Mouse (Mus musculus) adrenal gland, adult (tissue): ENCODE measurements at regions not wholly inside any gene's neighbourhood (a gene's known extent, or its start where the extent isn't known, plus 50 kb on each side); places are given as distances from the start of the nearest gene placed in this dataset.
A peak's percentile ranks its signal among the peaks of the same experiment; 100 is the strongest.

Experiments used
- DNase-seq, 2 experiments: peaks; one replicate each; pipeline ENCODE4 v3.0.0; 2022 to 2023; ENCODE audit warnings: low spot score in 1 of 2; ENCODE audit not compliant: inconsistent age in 2 of 2

DNA sequence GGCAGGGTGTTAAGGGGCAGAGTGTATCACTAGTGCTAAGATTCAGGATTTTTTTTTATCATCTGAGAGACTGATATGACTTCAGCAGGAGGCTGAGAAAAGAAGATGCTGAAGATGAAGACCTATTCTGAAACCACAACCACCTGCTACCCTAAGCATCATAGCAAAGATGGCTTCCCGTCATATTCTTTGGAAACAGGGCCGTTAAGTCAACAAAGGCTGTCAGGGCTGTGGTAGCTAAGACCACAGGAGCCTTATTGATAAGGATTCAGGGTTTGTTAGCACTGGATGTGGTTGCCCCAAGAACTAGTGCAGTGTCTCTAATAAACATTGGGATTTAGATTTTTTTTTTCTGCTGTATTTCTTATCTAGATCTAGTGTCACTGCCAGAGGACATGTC lies 56.7 kb upstream of the Rasgrp1 start:
- no peak for DNase-seq

DNA sequence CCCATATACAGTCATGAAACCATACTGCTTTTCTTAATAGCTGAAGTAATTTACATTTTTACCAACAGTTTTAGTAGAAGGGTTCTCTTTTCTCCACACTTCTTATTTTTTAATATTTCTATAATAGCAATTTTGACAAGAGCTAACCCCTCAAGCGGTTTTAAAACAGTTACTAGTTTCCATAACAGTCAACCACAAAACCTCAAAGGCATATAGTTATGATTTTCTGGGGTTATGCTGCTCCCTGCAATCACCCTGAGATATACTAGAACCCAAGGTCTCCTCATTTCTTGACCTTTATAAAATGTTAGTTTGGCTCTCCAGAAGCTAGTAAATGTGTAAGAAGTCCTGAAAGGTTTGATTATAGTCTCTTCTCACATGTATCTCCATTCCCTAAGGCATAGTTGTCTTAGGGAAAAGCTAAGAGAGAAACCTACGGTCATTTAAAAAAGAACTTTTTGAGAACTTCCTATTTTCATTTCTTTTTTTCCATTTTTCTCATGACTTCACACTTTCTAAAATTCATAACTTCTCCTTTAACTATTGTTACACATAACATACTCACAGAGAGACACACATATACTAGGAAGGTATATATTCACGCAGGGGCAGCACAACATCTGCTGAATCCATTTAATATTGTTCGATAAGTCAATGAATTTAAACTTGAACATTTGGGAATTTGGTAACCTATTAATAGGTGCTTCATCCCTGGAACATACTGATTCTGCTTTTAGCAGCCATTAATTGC lies 60.8 kb upstream of the Rasgrp1 start:
- no peak for DNase-seq

DNA sequence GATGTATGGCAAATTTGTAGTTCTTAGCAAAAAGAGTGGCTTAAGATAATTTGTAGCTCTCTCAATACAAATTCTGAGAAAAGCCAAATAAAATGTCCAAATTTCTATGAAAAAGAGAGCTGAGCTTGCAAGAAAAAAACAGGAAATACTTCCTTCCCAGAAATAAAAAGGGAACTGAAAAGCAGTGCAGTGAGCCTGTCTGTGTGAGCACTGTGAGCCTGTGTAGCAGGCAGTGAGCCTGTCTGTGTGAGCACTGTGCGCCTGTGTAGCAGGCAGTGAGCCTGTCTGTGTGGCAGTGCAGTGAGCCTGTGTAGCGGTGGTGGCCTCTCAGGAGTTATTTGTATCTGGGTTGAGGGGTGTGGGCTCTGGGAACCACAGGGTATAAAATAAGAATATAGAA lies 62.7 kb upstream of the Rasgrp1 start:
- DNase-seq: no peak

DNA sequence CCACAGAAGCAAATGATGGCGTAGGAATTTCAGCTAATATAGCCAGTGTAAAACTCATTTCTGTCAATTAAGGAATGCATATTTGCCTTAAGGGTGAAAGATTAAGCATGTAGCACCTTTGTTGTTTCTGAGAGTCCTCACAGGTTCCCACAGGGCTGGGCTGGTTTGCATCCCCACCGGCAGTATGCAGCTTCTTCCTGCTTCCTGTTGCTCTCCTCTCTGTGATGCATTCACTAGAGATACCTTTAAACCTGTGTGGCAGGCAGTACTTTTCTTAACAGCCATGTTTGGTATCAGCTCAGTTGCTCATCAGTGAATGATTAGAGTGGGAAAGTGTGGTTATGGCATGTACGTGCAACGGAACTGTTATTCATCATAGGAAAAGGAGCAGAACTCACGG lies 65.4 kb upstream of the Rasgrp1 start:
- DNase-seq: no peak

DNA sequence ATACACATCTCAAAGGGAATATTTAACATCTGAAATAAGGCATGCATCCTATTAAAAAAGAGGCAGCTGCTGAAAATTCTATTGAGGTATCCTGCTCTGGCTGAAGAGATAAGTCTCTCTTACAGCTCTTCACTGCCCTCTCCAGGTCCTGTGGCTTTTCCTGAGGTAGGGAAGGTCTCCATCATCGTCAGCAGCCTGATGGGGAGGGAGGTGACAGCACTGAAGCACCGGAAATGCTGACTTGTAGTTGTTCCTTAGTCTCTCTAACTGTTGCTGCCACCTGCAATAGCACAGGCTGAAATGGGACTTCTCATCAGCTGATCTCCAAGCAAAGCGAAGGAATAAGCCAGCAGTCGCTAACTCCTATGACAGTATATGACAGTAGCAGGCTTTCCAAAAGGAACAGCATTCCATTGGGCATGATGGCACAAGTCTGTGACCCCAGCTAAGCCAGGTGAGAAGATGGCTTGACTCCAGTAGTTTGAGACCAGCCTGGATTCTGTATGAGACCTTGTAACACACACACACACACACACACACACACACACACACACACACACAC lies 69.3 kb upstream of the Rasgrp1 start:
- DNase-seq: peak in 1 of 2 experiments; percentile 29

DNA sequence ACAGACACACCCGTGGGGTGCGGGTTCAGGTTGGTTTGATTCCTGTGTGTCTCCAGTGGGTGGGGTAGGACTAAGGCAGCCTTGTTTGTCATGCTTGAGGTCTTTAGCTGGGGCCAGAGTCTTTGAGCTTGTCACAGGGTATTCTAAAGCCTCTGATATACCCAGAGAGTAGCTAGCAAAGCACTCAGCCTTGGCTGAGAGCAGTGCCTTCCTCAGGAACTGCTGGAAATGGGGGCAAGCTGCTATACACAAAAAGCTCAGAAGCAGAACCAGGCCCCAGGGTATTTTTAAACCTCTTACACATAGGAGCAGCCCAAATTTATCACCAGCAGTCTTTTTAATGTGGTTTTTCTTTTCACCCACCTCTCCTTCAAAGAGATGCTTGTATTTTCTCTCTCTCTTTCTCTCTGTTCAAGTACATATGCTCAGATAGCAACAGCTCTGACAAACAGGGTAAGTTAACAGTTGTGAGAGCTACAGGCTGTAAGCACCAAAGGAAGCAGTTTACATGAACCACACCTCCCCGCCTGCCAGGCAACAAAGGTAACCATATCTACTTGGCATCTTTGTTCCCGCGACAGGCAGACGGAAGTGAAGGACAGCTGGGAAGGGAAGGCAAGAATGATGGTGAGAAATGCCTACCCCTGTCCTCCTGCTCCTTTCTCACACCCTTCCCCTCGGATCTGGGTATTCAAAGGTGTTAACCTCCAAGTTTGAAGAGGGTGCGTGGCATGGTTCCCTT lies 74.6 kb upstream of the Rasgrp1 start:
- no peak for DNase-seq

DNA sequence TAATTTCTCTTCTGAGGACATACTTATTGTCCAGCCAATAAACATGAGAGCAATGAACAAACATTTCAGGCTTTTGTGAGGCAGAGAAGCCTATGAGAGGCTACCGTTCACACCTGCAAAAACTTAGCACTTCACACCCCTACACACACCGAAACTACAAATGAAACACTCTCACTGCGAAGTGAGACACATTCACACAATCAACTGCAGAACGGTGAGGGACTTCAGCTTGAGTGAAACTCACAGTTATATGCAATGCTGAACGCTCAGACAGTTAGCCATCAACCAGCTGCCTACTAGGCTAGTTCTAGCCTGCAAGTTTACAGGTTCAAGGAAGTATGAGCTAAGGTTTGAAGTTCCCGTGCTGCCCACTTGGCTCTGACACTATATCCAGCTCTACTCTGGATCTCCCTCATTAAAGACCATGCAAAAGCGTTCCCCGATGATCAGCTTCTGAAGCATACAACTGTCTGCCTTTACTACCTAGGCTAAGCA lies 75.4 kb upstream of the Rasgrp1 start:
- DNase-seq: no peak

DNA sequence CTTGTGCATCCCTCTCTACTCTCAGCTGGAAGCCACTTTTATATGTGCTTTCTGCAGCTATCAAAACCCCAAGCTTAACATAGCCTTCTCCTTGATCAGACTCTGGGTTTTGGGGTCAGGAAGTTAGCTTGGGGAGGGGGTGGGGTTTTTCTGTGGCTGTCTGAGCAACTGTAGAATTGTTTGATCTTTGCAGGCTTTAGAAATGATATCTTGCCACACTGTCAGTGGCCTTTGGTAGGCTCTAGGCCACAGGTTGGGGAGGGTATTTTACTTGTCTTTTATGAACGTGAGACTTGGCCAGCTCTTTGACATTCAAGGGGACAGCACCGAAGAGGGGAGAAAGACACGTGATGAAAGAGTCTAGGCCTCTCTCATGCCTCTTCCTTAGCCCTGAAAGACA lies 75.9 kb upstream of the Rasgrp1 start:
- DNase-seq: no peak

DNA sequence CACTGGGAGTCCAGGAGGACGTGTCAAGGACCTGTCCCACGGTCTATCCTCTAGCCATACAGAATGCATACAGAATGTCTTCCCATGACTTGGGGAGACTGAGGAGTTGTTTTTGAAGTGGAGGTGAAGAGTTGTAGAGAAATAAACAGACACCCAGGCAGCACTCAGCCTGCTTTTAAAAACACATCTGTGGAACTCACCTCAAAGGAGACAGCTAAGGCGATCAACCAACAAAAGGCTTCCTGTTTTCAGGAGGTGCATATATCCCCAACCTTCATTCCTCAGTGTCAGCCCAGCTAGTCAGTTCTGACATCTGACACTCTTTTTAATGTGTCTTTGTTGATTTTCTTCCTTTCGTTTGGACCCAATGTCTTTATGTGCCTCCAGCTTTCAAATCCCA lies 78.6 kb upstream of the Rasgrp1 start:
- no peak for DNase-seq

DNA sequence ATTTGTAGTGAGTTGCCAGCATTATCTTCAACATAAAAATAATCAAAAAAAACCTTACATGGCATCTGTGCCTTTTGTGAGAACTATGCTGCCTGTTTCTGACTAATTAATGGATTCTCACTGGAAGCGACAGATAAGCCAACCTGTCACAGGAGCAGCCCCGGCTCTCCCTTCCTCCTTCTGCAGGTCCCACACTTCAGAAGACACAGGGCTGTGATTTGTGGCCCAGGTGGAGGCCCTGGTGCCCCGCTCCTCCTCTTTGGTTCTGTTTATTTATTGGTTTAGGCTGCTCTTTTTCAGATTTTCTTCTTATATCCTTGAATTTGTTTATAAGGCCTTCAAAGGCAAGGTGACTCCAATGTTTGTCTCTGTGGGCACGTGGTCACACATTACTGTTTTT lies 80.0 kb upstream of the Rasgrp1 start:
- no peak for DNase-seq

DNA sequence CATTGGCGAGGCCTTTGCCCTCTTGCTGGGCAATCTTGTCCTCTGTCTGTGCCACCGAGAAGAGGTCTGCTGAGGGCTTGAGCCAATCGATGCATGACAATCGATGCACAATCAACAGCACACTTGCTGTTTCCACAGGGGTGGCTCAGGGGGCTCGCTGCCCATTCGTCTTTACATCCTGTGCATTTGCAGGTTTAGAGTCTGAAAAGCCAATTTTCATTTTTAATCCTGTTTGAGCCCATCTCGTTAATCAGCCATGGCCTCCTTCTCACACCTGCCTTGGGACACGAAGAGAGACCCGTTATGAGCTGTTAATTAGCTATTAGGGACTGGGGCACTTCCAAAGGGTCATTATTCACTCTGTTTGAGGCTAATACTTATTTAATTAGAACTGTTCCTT lies 86.4 kb upstream of the Rasgrp1 start:
- DNase-seq: no peak

DNA sequence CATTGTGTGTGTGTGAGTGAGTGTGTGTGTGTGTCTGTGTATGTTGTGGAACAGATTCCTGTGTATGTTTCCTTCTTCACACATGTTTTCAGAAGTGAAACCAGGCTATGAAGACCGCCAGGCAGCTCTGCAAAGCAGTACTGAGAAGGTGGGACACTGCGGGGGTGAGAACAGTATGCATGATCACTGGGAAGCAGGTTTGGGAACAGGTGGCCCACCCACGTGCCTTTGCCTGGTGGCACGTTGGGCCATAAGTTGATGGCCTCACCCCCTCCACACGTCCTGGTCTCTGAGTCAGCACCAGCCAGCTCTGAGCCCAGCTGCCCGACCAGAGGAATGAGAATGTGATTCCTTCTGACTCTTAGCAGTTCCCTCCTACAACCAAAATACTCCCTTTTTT lies 89.2 kb upstream of the Rasgrp1 start:
- no peak for DNase-seq

DNA sequence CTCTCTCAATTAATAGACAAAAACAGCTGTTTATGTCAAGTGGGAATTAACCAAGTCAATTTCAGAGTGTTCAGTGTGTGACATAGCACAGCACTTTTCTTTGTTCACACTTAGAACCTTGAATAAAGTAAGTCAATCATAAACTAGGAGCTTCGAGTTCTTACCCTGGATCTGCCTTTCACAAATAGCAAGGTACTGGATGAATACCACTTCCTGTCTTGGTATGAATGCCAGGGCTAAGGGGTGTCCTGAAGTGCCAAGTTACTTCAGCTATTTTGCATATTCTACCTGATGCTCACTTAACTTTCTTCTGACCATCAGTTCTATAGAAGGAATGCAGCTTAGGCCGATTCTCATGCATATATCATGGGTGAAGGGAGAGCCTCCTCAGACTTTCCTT lies 90.1 kb upstream of the Rasgrp1 start:
- no peak for DNase-seq

DNA sequence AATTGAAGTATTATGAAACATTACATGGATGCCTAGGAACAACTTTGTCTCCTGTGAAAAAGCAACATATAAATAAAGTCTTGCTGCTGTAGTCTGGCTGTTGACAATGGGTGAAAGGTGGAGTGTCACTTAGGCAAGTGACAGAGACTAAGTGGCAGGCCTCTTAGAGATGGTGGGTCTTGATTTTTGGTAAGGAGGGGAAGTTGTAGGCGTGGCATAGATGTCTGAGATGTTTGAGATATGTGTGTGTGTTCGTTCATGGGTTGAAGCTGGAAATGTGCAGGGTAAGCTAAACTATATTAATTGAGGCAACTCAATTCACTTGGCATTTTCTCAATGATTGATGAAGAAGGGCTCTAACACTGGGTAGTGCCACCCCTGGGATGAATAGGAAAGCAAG lies 90.7 kb upstream of the Rasgrp1 start:
- DNase-seq: no peak

DNA sequence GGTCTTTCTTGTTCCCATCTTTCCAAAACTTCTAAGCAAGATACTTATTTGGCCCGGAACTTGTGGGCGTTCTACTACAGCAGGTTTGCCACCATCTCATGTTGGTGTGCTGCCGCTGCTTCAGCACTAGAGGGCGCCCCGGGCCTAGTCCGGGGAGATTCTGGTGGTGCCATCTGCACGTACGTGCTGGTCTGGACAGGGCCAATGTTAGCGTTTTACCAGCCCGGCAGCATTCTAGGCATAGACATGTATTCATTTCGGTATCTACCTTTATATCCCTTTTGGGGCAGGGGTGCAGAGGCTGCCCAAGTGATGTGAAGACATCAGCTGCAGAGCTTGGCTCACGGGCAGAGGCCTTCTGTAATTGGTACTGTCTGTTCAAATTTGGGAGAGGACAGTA lies 95.3 kb upstream of the Rasgrp1 start:
- no peak for DNase-seq

DNA sequence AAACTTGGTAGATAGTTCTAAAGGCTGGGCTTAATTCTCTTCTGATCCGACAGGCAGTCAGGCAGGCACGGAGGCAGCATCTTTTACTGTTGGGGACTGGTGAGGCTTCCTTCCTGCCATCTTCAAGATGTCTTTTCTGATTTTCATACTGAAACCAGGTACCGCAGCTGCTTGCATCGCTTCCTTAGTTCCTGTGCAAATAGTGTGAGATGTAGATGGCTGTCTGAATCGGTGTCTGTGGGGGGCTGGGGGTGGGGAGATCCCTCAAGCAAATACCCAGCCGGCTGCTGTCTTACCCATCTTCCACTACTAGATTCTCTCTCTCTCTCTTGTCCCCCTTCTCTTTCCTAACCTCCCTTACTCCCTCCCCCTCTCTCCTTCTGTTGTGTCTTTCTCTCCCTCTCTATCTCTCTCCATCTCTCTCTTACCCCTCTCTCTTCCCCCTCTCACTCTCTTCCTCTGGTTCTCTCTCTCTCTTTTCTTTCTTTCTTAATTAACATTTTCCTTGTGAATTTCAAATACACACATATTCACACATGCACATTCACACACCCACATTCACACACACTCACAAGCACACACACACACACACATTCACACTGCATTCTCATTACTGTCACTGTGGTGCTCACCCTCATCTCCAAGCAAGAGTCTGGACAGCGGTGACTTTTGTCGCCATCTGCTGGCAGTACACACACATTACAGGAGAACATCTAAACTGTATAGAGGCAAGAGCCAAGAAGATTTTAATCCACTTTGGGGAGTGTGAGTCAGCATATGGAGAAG lies 96.0 kb upstream of the Rasgrp1 start:
- DNase-seq: peak; percentile 61 to 89

DNA sequence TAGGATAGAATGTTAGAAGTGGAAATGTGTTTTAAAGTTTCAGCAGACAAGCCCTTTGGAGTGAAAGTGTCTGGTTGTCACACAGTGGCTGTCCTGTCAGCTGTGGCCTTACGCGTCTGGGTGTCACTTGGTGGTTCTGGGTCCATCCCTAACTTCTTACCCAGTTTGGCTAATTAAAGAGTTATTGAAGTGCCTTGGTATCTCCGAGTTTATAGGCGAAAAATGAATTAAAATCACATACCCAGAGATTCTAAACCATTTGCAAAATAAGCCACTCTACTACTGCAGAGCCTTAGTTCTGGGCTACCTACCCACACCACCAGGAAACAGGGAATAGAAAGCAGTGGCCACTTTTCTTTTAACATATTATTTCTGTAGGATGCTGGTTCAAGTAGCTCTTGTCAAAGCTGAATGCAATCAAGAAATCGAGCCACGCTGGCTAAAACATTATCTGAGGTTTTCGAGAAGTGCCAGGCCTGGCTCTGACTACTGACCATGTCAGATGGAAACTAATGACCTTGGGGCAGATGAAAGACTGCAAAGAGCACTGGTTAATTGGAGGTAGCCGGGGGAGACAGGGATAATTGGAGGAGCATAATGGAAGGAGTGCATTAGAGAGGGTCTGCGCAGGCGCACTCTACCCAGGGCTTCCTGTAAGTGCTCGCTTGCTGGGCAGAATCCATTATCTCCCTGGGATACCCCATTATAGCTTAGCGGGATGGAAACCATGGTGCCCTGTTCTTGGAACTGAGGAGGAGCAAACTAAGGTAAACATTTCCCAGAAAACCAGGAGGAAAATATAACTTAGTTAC lies 96.8 kb upstream of the Rasgrp1 start:
- DNase-seq: peak; percentile 22 to 77

DNA sequence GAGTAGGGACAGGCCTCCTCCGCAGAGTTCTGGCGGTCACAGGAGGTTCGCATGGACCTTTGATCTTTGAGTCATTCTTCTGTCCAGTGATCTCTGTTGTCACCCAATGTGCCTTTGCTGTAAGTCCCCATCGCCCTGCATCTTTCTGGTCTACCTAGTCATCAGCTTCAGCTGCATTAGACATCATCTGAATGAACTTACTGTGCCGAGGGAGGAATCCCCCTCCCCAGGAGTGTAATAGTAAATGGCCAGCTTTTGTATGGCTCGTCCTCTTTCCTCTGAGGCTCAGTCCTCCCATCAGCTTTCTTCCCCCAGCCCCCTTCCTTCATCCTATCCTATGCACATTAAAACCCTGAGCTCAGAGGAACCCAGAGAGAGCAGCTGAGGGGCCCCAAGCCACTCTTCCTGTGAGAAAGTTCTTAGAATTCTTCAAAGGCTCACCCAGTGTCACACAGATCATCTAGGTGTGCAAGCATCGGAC lies 98.0 kb upstream of the Rasgrp1 start:
- peak in 1 of 2 experiments; percentile 58 for DNase-seq

DNA sequence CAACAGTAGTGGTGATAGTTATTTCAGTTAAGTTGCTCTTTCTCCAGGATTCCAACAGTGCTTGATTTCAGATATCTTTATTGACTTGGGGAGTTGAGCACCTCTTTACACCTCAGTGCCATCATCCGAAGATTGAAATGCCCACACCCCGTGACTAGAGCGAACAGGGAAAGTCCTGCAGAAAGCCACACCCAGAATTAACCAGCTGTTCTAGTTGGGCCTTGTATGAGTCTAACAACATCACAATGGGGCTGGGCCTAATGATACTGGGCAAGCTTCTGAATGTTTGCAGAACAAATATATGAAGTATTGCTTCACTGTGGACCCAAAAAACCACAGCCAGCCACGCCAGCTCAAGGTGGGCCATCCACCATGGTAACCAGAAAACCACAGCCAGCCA lies 100.1 kb upstream of the Rasgrp1 start:
- DNase-seq: no peak

DNA sequence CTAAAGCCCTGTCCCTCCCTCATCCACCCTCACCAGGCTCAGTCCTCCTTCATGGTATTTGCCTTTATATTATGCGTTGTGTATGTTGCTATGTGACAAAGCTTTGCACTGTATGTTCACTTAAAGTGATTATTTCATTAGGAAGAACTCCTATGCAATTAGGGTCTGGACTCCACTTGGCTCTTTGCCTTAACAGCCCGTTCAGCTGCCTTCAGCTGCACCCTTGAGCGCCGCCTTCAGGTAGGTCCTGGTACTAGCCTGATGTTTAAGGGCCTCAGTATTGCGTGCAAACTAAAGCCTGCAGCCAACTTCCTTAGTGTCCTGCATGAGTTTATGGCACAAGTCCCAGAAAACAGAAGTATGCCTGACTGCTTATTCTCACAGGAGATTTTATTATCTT lies 101.9 kb upstream of the Rasgrp1 start:
- peak; percentile 16 to 63 for DNase-seq
